Mouse (Mus musculus): ENCODE measurements at regions not wholly inside any gene's neighbourhood (a gene's known extent, or its start where the extent isn't known, plus 50 kb on each side); places are given as distances from the start of the nearest gene placed in this dataset.

DNA sequence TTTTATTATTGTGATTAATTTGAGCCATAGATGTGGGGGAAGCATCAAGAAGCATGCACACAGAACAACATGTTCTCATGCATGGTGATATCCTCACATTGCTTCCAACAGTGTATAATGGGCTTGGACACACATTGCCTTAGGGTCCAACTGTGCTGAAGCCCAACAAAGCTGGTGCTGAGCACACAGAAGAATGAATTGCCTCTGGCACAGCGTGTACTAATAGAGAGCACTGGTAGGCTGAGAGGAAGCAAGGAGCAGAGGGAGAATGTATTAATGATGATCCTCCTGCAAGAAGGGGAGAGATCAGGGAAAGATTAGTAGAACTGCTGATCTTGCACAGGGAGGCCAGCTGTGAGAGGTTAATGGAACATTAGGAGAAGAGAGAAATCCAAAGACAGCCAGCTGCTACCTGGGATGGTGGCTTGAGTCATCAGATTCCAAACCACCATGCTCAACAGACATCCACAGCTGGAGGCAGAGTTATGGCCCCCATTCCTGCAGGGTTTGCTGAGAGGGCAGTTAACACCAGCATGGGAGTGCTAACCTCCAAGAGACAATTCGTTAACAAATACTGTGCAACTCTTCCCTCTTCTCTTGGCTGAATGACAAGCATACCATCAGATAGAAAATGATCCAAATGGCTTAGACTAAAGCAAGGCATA is 311.6 kb upstream of the Lrrc4c start:
- ATAC-seq (no peak), DNase-seq (ENCODE audit: low spot score) (peak; percentile 4)
- no peak overlapping the region for H3K4me2 ChIP-seq (ENCODE audit: low read length)
- H3K36me3 ChIP-seq (ENCODE audit: control insufficient read depth, insufficient read depth, low read length): no peaks in the 10 kb centered on the region
- H3K9ac ChIP-seq (ENCODE audit: low read length): no peak overlapping the region
- H3K4me1 ChIP-seq (ENCODE audit: control insufficient read depth, insufficient read depth, low read length): no peaks in the 10 kb centered on the region
- no peaks in the 10 kb centered on the region for H3K27me3 ChIP-seq (replicated peaks; ENCODE audit: control insufficient read depth, insufficient read depth, low read length)
- H3K27ac ChIP-seq (ENCODE audit: low read depth, low read length): no peak overlapping the region
- no peaks in the 10 kb centered on the region for H3K9me3 ChIP-seq (replicated peaks; ENCODE audit: control insufficient read depth, low read length)
- H3K4me3 ChIP-seq (ENCODE audit: low read depth, low read length): no peak overlapping the region
- WGBS: 75% methylated on average over 2 of the region's 2 CpGs
